Mouse (Mus musculus) midbrain, embryonic 10.5 days (tissue): ENCODE results near the gene Spaca4. TPM values are rescaled to one million over a fixed set of nuclear protein-coding genes. Genes with fewer than 3 reads are reported as not detected.

ENCODE experiments used
- DNase-seq: peaks from one replicate; pipeline ENCODE4 v3.0.0-alpha.2; 2017; ENCODE audit warnings: low spot score
- H3K27ac ChIP-seq: fragments of 300-500 bp; sonication (generic); replicated peaks from 2 replicates; pipeline ENCODE4 v1.5.1; 2016; ENCODE audit warnings: mild to moderate bottlenecking
- H3K27me3 ChIP-seq: fragments of 300-500 bp; sonication (generic); 2 replicates; pipeline ENCODE4 v1.6.1; 2016; ENCODE audit warnings: low read depth, mild to moderate bottlenecking; ENCODE audit not compliant: poor library complexity, severe bottlenecking
- H3K36me3 ChIP-seq: fragments of 300-500 bp; sonication (generic); 2 replicates; pipeline ENCODE4 v1.6.1; 2016; ENCODE audit warnings: mild to moderate bottlenecking, moderate library complexity
- H3K4me1 ChIP-seq: fragments of 300-500 bp; sonication (generic); 2 replicates; pipeline ENCODE4 v1.6.1; 2016
- H3K4me3 ChIP-seq: fragments of 300-500 bp; sonication (generic); 2 replicates; pipeline ENCODE4 v1.5.1; 2016; ENCODE audit warnings: mild to moderate bottlenecking, moderate library complexity
- H3K9me3 ChIP-seq: fragments of 300-500 bp; sonication (generic); replicated peaks from 2 replicates; pipeline ENCODE4 v1.6.1; 2016; ENCODE audit warnings: mild to moderate bottlenecking
- WGBS: fragments of 180-500 bp; shearing (Covaris S2); methylation state at CpG from one replicate; pipeline ENCODE4 v1.1.7; 2016; 5-methylcytosine and 5-hydroxymethylcytosine counted together
- polyA plus RNA-seq: library from polyadenylated mRNA; unstranded; fragments of >200 nt; fragmentation: Nextera tagmentation; extraction: Ambion mirVana; gene quantifications from 2 replicates; pipeline ENCODE4 v1.2.1, GENCODE M21; 2016

The Spaca4 gene
- polyA plus RNA-seq, 1 experiment from 2014 or later: not detected

GRCm38 (mm10) chr7:45747450-45747849 lies 21.8 kb upstream of the Spaca4 start:
- Histone ChIP-seq H3K27ac (no peak overlapping the region), H3K4me3 (no peak overlapping the region), H3K36me3 (no peaks in the 10 kb centered on the region), H3K9me3 (peaks cover 8% of the 10 kb centered on the region; the same call in 1 of the 2 replicates), H3K4me1 (peaks cover 7% of the 10 kb centered on the region; the same call in 1 of the 2 replicates), H3K27me3 (peaks cover under 1% of the 10 kb centered on the region)
- WGBS: 82% methylated on average over 5 of the region's 5 CpGs
- DNase-seq: no peak

GRCm38 (mm10) chr7:45746518-45746917 lies 20.9 kb upstream of the Spaca4 start:
- 63% methylated on average over 6 of the region's 6 CpGs for WGBS
- Histone ChIP-seq H3K27ac (no peak overlapping the region), H3K4me1 (peaks cover 16% of the 10 kb centered on the region), H3K4me3 (no peak overlapping the region), H3K27me3 (peaks cover 10% of the 10 kb centered on the region), H3K9me3 (peaks cover 8% of the 10 kb centered on the region; the same call in 1 of the 2 replicates), H3K36me3 (no peaks in the 10 kb centered on the region)
- no peak for DNase-seq

- Histone ChIP-seq H3K27me3 (peaks cover 22% of the 10 kb centered on the region), H3K4me1 (peaks cover 12% of the 10 kb centered on the region), H3K4me3 (no peak overlapping the region), H3K27ac (no peak overlapping the region), H3K9me3 (peaks cover 8% of the 10 kb centered on the region; the same call in 1 of the 2 replicates), H3K36me3 (no peaks in the 10 kb centered on the region)
- 54% methylated on average over 2 of the region's 2 CpGs for WGBS
- DNase-seq: no peak
These were observed 18.8 kb upstream of the Spaca4 start for GRCm38 (mm10) chr7:45744387-45744786.

GRCm38 (mm10) chr7:45742338-45742737 lies 16.7 kb upstream of the Spaca4 start:
- H3K4me1 ChIP-seq: peaks cover 9% of the 10 kb centered on the region; the same call in 1 of the 2 replicates
- no peak for DNase-seq
- no peaks in the 10 kb centered on the region for H3K36me3 ChIP-seq
- no peak overlapping the region for H3K4me3 ChIP-seq
- peaks cover 22% of the 10 kb centered on the region for H3K27me3 ChIP-seq
- 32% methylated on average over 19 of the region's 19 CpGs for WGBS
- H3K27ac ChIP-seq: no peak overlapping the region
- H3K9me3 ChIP-seq: peaks cover 8% of the 10 kb centered on the region; the same call in 1 of the 2 replicates

- Histone ChIP-seq H3K36me3 (no peaks in the 10 kb centered on the region), H3K27ac (no peak overlapping the region), H3K4me3 (no peak overlapping the region), H3K27me3 (peaks cover 22% of the 10 kb centered on the region), H3K4me1 (peaks cover 9% of the 10 kb centered on the region; the same call in 1 of the 2 replicates), H3K9me3 (peaks cover 5% of the 10 kb centered on the region; the same call in 1 of the 2 replicates)
- no peak for DNase-seq
- WGBS: 38% methylated on average over 11 of the region's 11 CpGs
These were observed 16.2 kb upstream of the Spaca4 start for GRCm38 (mm10) chr7:45741777-45742176.

GRCm38 (mm10) chr7:45741308-45741707 lies 15.7 kb upstream of the Spaca4 start:
- WGBS: 85% methylated on average over 12 of the region's 12 CpGs
- Histone ChIP-seq H3K9me3 (peaks cover under 1% of the 10 kb centered on the region; the same call in 1 of the 2 replicates), H3K27ac (no peak overlapping the region), H3K4me1 (peaks cover 9% of the 10 kb centered on the region; the same call in 1 of the 2 replicates), H3K36me3 (no peaks in the 10 kb centered on the region), H3K4me3 (no peak overlapping the region), H3K27me3 (peaks cover 22% of the 10 kb centered on the region)
- no peak for DNase-seq

- 70% methylated on average over 10 of the region's 10 CpGs for WGBS
- Histone ChIP-seq H3K9me3 (no peaks in the 10 kb centered on the region), H3K36me3 (no peaks in the 10 kb centered on the region), H3K4me1 (peaks cover 9% of the 10 kb centered on the region; the same call in 1 of the 2 replicates), H3K4me3 (no peak overlapping the region), H3K27ac (no peak overlapping the region), H3K27me3 (peaks cover 22% of the 10 kb centered on the region)
- DNase-seq: no peak
These were observed 14.2 kb upstream of the Spaca4 start for GRCm38 (mm10) chr7:45739820-45740219.

GRCm38 (mm10) chr7:45739162-45739763 lies 13.7 kb upstream of the Spaca4 start:
- peaks cover 22% of the 10 kb centered on the region for H3K27me3 ChIP-seq
- no peak overlapping the region for H3K4me3 ChIP-seq
- no peaks in the 10 kb centered on the region for H3K9me3 ChIP-seq
- no peaks in the 10 kb centered on the region for H3K36me3 ChIP-seq
- peak; percentile 76 for DNase-seq
- H3K27ac ChIP-seq: no peak overlapping the region
- H3K4me1 ChIP-seq: peaks cover 9% of the 10 kb centered on the region; the same call in 1 of the 2 replicates
- 10% methylated on average over 9 of the region's 9 CpGs for WGBS

GRCm38 (mm10) chr7:45733477-45733876 lies 7.9 kb upstream of the Spaca4 start:
- no peaks in the 10 kb centered on the region for H3K9me3 ChIP-seq
- DNase-seq: no peak
- H3K36me3 ChIP-seq: peaks cover 20% of the 10 kb centered on the region
- H3K27me3 ChIP-seq: no peaks in the 10 kb centered on the region
- WGBS: 91% methylated on average over 5 of the region's 5 CpGs
- H3K27ac ChIP-seq: no peak overlapping the region
- no peak overlapping the region for H3K4me3 ChIP-seq
- peaks cover 23% of the 10 kb centered on the region for H3K4me1 ChIP-seq

- DNase-seq: peak; percentile 79
- H3K4me3 ChIP-seq: no peak overlapping the region
- H3K36me3 ChIP-seq: peaks cover 46% of the 10 kb centered on the region
- H3K9me3 ChIP-seq: no peaks in the 10 kb centered on the region
- WGBS: 14% methylated on average over 16 of the region's 16 CpGs
- no peaks in the 10 kb centered on the region for H3K27me3 ChIP-seq
- peak overlapping the region; percentile 46; the same call in 1 of the 2 replicates for H3K27ac ChIP-seq
- H3K4me1 ChIP-seq: peaks cover 23% of the 10 kb centered on the region
These were observed 5.3 kb upstream of the Spaca4 start for GRCm38 (mm10) chr7:45730727-45731431.

- no peaks in the 10 kb centered on the region for H3K27me3 ChIP-seq
- no peaks in the 10 kb centered on the region for H3K9me3 ChIP-seq
- WGBS: 82% methylated on average over 3 of the region's 3 CpGs
- no peak overlapping the region for H3K4me3 ChIP-seq
- H3K27ac ChIP-seq: no peak overlapping the region
- peaks cover 78% of the 10 kb centered on the region for H3K36me3 ChIP-seq
- no peak for DNase-seq
- H3K4me1 ChIP-seq: peaks cover 23% of the 10 kb centered on the region
These were observed 2.0 kb upstream of the Spaca4 start for GRCm38 (mm10) chr7:45727625-45728024.

GRCm38 (mm10) chr7:45726419-45726818 lies 806 bp upstream of the Spaca4 start:
- peaks cover 90% of the 10 kb centered on the region for H3K36me3 ChIP-seq

GRCm38 (mm10) chr7:45725151-45725550 lies 462 bp downstream of the Spaca4 start:
- H3K27ac ChIP-seq: no peak overlapping the region
- no peaks in the 10 kb centered on the region for H3K27me3 ChIP-seq
- H3K9me3 ChIP-seq: no peaks in the 10 kb centered on the region
- no peak overlapping the region for H3K4me3 ChIP-seq
- peaks cover 100% of the 10 kb centered on the region for H3K36me3 ChIP-seq
- peaks cover 25% of the 10 kb centered on the region for H3K4me1 ChIP-seq
- WGBS: 93% methylated on average over 9 of the region's 9 CpGs
- no peak for DNase-seq

More at GRCm38 (mm10) chr7:45726419-45726818, 806 bp upstream of the Spaca4 start:
- Histone ChIP-seq H3K9me3 (no peaks in the 10 kb centered on the region), H3K27me3 (no peaks in the 10 kb centered on the region), H3K4me3 (no peak overlapping the region), H3K4me1 (peaks cover 29% of the 10 kb centered on the region), H3K27ac (no peak overlapping the region)
- 95% methylated on average over 10 of the region's 10 CpGs for WGBS
- no peak for DNase-seq
